Mouse (Mus musculus) bone marrow, adult 2 months (tissue): ENCODE results near the gene Them4. TPM values are rescaled to one million over a fixed set of nuclear protein-coding genes. Genes with fewer than 3 reads are reported as not detected.

ENCODE experiments used
- H3K27ac ChIP-seq: fragments of 200-500 bp; 2 replicates; pipeline ENCODE4 v1.5.1; 2012; ENCODE audit warnings: low read depth, mild to moderate bottlenecking, control low read depth, inconsistent platforms, low read length; ENCODE audit not compliant: control insufficient read depth, poor library complexity, insufficient read depth
- H3K4me1 ChIP-seq: fragments of 200-500 bp; 2 replicates; pipeline ENCODE4 v1.6.1; 2011; ENCODE audit warnings: low read length; ENCODE audit not compliant: control insufficient read depth, insufficient read depth
- H3K4me3 ChIP-seq: fragments of 200-500 bp; replicated peaks from 2 replicates; pipeline ENCODE3; 2011; ENCODE audit warnings: mild to moderate bottlenecking, low read depth, low read length, control low read depth; ENCODE audit not compliant: control insufficient read depth
- CTCF ChIP-seq: fragments of 200-500 bp; IDR thresholded peaks from 2 replicates; pipeline ENCODE4 v1.5.1; 2011; ENCODE audit warnings: low read length, control low read depth; ENCODE audit not compliant: control insufficient read depth, insufficient read depth
- POLR2A ChIP-seq: fragments of 200-500 bp; IDR thresholded peaks from 2 replicates; pipeline ENCODE4 v1.6.1; 2011; ENCODE audit warnings: low read depth, mild to moderate bottlenecking, control low read depth, low read length, borderline replicate concordance; ENCODE audit not compliant: control insufficient read depth
- WGBS: fragments of 180-500 bp; shearing (Covaris S2); methylation state at CpG from one replicate; pipeline ENCODE4 v1.1.7; 2018; 5-methylcytosine and 5-hydroxymethylcytosine counted together
- polyA plus RNA-seq: library from polyadenylated mRNA; stranded (reverse); fragments of >200 nt; gene quantifications from 2 replicates; pipeline ENCODE4 v1.2.4, GENCODE M21; 2011; ENCODE audit warnings: low replicate concordance; ENCODE audit not compliant: missing spikeins, insufficient read depth, insufficient read length

Gene Them4
- polyA plus RNA-seq, 1 experiment: 2.3 TPM

DNA sequence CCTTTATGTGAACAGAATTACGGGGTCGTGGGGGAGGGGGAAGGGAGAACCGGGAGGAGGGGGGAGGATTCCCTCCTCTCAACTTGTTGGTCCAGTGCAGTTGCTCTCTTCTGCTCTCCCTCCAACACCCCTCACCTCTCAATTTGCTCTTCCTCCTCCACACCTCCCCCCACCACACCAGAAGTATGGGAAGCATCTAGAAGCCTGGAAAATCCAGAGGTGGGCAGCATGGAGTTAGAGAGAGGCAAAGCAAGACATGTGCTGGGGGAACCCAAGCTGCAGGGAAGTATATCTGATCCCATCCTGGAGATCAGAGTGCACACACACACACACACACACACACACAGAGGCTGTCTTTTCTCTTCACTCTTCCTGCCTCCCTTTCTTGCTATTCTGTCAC is 62.1 kb downstream of the Them4 start:
- TF ChIP-seq CTCF (no peak), POLR2A (no peak)
- no peak overlapping the region for H3K27ac ChIP-seq
- 19% methylated on average over 3 of the region's 3 CpGs for WGBS

DNA sequence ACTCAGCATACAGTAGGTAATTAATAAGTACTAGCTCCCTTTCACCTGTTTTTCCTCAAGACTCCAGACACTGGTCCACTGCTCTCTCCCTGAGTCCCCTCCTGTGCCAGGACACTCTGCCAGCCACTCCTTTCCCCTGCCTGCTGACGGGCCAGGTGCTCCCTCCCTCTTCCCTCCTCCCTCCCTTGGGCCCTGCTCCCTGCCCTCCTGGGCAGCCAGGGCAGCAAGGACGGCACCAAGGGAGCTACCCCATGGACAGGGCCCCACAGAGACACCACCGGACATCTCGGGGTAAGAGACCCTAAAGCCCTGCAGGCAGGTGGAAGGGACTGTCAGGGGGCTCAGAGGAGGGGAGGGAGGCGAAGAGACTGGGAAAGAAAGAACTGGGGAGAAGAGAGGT is 62.8 kb downstream of the Them4 start, which contains the start of gene Rorc:
Gene Rorc, plus strand, starts transcription at position 154 of the 400 bp plus-strand sequence.
- no peaks in the 10 kb centered on the region for H3K4me1 ChIP-seq
- H3K4me3 ChIP-seq: no peak within 1 kb of the TSS
- WGBS: 53% methylated on average over 5 of the region's 5 CpGs
- H3K27ac ChIP-seq: no peak within 1 kb of the TSS
- no peak for TF ChIP-seq POLR2A
- TF ChIP-seq CTCF: no peak

More for the DNA sequence above, 62.1 kb downstream of the Them4 start:
- Histone ChIP-seq H3K4me3 (no peak overlapping the region), H3K4me1 (no peaks in the 10 kb centered on the region)

GRCm38 (mm10) chr3:94373090-94373489 is 63.2 kb downstream of the Them4 start:
- no peak for TF ChIP-seq POLR2A
- H3K4me1 ChIP-seq: no peaks in the 10 kb centered on the region
- 12% methylated on average over 10 of the region's 10 CpGs for WGBS
- H3K27ac ChIP-seq: no peak overlapping the region
- no peak overlapping the region for H3K4me3 ChIP-seq

GRCm38 (mm10) chr3:94373597-94374011 is 63.7 kb downstream of the Them4 start:
- Histone ChIP-seq H3K4me3 (no peak overlapping the region), H3K4me1 (no peaks in the 10 kb centered on the region), H3K27ac (no peak overlapping the region)
- WGBS: 1% methylated on average over 5 of the region's 5 CpGs
- TF ChIP-seq POLR2A (no peak), CTCF (no peak)

DNA sequence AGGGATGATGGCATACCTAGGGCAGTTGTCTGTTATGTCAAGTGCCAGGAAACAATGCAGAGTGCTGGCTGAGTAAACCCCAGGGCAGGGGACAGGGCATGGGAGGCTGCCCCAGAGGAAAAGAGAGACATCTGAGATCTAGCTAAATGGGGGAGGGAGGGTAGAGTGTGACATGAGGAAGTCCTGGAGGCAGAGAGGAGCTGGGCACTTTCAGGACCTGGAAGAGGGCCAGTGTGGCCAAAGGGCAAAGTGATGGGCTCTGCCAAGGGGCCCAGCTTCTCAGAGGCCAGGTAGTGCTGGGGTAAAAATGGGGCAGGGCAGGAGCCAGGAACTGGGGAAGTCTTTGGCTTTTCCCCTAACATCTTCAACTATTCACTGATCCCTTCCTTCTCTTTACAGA is 64.7 kb downstream of the Them4 start:
- TF ChIP-seq CTCF: no peak
- TF ChIP-seq POLR2A: no peak
- H3K4me3 ChIP-seq: no peak overlapping the region
- H3K27ac ChIP-seq: no peak overlapping the region
- H3K4me1 ChIP-seq: no peaks in the 10 kb centered on the region

- WGBS: 33% methylated on average over 2 of the region's 2 CpGs
- H3K4me1 ChIP-seq: no peaks in the 10 kb centered on the region
- TF ChIP-seq POLR2A: no peak
- no peak for TF ChIP-seq CTCF
- H3K4me3 ChIP-seq: no peak overlapping the region
- no peak overlapping the region for H3K27ac ChIP-seq
Observed at GRCm38 (mm10) chr3:94375146-94375545, 65.3 kb downstream of the Them4 start.

DNA sequence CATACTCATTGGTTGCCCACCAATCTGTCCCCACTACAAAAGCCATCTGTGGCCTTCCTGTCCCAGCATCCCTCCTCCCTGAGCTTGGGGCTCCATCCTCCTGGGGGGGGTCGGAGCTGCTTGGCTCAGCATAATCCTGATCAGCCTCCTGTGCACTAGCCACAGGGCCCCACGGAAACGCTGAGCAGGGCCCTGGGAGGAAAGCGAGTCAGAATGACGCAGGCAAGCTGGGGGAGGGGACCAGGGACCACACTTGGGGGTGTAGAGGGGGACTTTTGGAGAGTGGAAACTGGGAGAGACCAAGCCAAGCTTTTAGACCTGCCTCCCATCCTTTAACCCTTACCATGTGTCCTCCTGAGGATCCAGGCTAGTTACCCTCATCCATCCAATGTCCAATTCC is 66.0 kb downstream of the Them4 start:
- Histone ChIP-seq H3K4me3 (no peak overlapping the region), H3K4me1 (no peaks in the 10 kb centered on the region), H3K27ac (no peak overlapping the region)
- no peak for TF ChIP-seq POLR2A
- no peak for TF ChIP-seq CTCF
- 59% methylated on average over 5 of the region's 5 CpGs for WGBS

GRCm38 (mm10) chr3:94377028-94377923 is 67.4 kb downstream of the Them4 start:
- Histone ChIP-seq H3K4me3 (no peak overlapping the region), H3K27ac (no peak overlapping the region), H3K4me1 (no peaks in the 10 kb centered on the region)
- no peak for TF ChIP-seq POLR2A
- no peak for TF ChIP-seq CTCF
- 29% methylated on average over 13 of the region's 13 CpGs for WGBS

DNA sequence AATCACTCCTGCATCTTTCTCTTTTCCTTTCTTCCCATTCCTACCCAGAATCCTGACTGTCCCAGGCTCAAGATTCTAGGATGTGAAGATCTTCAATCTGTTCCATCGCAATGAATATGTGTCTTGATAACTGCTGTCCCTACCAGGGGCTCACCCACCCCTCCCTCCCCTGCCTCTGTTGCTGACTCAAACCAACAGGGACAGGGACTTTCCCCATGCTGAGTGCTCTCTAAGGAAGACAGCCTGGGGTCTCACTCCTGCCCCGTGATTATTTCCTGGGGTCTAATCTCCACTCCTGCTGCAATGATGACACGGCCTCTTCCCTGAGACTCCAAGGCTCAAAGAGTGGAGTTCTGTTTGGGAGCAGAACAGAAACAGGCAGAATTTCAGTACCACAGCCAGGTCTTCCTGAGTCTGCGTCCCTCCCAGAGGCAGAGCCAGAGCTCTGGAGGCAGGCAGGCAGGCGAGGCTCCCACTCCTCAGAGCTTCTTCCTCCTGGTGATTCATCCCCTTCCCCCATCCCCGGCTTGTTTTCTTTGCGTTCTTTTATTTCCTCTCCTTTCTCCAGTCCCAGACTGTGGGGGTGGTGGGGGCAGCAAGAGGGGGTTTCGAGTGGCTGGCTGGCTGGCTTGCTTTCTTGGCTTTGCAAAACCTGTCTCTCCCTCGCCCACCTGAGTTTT is 70.1 kb downstream of the Them4 start:
- no peak overlapping the region for H3K4me3 ChIP-seq
- WGBS: 47% methylated on average over 9 of the region's 9 CpGs
- H3K4me1 ChIP-seq: no peaks in the 10 kb centered on the region
- H3K27ac ChIP-seq: no peak overlapping the region
- TF ChIP-seq POLR2A (no peak), CTCF (no peak)

Other genes starting within 250 kb of the Them4 start
- gene Gm10697, start 237.4 kb upstream of the Them4 start, polyA plus RNA-seq: not detected in 2 replicates
- not detected in 2 replicates for gene Gm10696, start 131.9 kb upstream of the Them4 start, polyA plus RNA-seq
- not detected in 2 replicates for gene Gm5286, start 113.4 kb upstream of the Them4 start, polyA plus RNA-seq
- gene Gm4778, start 46.1 kb upstream of the Them4 start, polyA plus RNA-seq: not detected in 2 replicates
- not detected in 2 replicates for gene Them5, start 32.0 kb downstream of the Them4 start, polyA plus RNA-seq
- not detected in 2 replicates for gene C2cd4d, start 52.3 kb downstream of the Them4 start, polyA plus RNA-seq
- gene Rorc, start 62.7 kb downstream of the Them4 start, polyA plus RNA-seq: 0.54 and 0.57 TPM in 2 replicates
- gene Lingo4, start 88.4 kb downstream of the Them4 start, polyA plus RNA-seq: 0.36 and 1.2 TPM in 2 replicates
- gene Tdrkh, start 103.2 kb downstream of the Them4 start, polyA plus RNA-seq: 3.4 TPM in 2 replicates
- gene Mrpl9, start 133.2 kb downstream of the Them4 start, polyA plus RNA-seq: 22.2 and 30.4 TPM in 2 replicates
- 1.2 and 1.7 TPM in 2 replicates for gene Oaz3, start 133.8 kb downstream of the Them4 start, polyA plus RNA-seq
- gene Celf3, start 168.2 kb downstream of the Them4 start, polyA plus RNA-seq: 0.61 TPM in 1 of 2 replicates, not detected in the other
- gene Riiad1, start 170.3 kb downstream of the Them4 start, polyA plus RNA-seq: 3.5 and 13.6 TPM in 2 replicates